Mouse (Mus musculus): ENCODE data around the gene Fam167b.

DNA sequence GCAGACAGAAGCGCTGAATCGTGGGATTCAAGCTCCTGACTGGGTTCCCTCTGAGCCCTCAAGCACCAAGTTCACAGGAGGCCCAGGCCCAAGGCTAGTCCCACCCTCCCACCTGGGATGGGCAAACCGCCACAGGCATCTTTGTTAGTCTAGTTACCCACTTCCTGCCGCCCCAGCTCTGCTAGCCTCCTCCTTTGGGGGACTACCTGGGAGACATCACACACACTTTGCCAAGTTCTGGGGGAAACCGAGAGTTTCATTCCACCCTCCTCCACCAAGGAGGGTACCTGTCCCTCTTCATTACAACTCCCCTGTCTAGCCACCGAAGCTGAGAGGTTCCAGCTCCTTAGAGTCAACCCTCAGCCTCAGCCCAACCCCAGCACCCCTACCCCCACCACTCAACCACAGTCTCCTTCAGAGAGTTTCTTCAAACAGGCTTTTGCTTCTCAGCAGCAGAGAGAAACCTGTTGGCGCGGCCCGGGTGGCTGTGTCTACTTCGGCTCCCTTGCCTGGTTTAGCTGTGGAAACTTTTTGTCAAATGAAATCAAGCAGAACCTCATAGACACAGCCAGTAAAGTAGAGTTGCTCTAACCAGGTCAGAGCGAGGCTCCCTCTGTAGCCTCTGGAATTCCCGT is 19.9 kb downstream of the Fam167b start:
- TF ChIP-seq CTCF (IDR thresholded peaks at IDR 0.05; ENCODE audit: borderline replicate concordance, insufficient read depth, low read length) (no peak), POLR2A (IDR thresholded peaks at IDR 0.05; ENCODE audit: low read depth, low read length) (no peak)
